7 mouse cellular contexts compared by ENCODE assay signal in genomic region chr10:69398763-69399590, GRCm38 (mm10). TPM values are rescaled to one million over a fixed set of nuclear protein-coding genes. Genes with fewer than 3 reads are reported as not detected.
DNase-seq lines count a peak whose midpoint lies in the region; ATAC-seq and TF ChIP-seq lines count a peak whose summit lies in the region.

TSS of gene Ank3 (plus strand) at chr10:69398773.

- peaks cover 4% of the 10 kb centered on the region for H3K4me1 ChIP-seq in ES-Bruce4 (ENCODE audit: control insufficient read depth, insufficient read depth, low read length)
- H3K4me1 ChIP-seq in forebrain, embryonic 15.5 days: peaks cover 27% of the 10 kb centered on the region
- H3K4me1 ChIP-seq in hindbrain, embryonic 12.5 days: peaks cover 26% of the 10 kb centered on the region
- peaks cover 27% of the 10 kb centered on the region for H3K4me1 ChIP-seq in midbrain, embryonic 10.5 days

- peak within 1 kb of the TSS; percentile 98 for H3K4me2 ChIP-seq in forebrain, embryonic 15.5 days (replicated peaks)
- H3K4me2 ChIP-seq in hindbrain, embryonic 12.5 days (replicated peaks): peak within 1 kb of the TSS; percentile 96

- peak; percentile 59 for ATAC-seq in forebrain, embryonic 15.5 days (replicated peaks)
- ATAC-seq in hindbrain, embryonic 12.5 days (ENCODE audit: low FRiP score): peak; percentile 65

- DNase-seq in adrenal gland, adult 18-20 months (ENCODE audit: low spot score in 2 of 2): peak; percentile 8 to 25
- DNase-seq in left cerebral cortex, postnatal 14 days (ENCODE audit: low spot score in 2 of 2): no peak
- DNase-seq in midbrain, embryonic 10.5 days (ENCODE audit: low spot score): peak; percentile 45
- peak; percentile 10 for DNase-seq in thymus, postnatal 14 days

- WGBS in forebrain, embryonic 15.5 days: under 1% methylated on average over 68 of the region's 77 CpGs
- WGBS in hindbrain, embryonic 12.5 days: under 1% methylated on average over 73 of the region's 77 CpGs
- under 1% methylated on average over 72 of the region's 77 CpGs for WGBS in midbrain, embryonic 10.5 days

- no peak within 1 kb of the TSS for H3K27ac ChIP-seq in ES-Bruce4 (ENCODE audit: insufficient read depth, low read length)
- no peak within 1 kb of the TSS for H3K27ac ChIP-seq in forebrain, embryonic 15.5 days (replicated peaks)
- H3K27ac ChIP-seq in hindbrain, embryonic 12.5 days: no peak within 1 kb of the TSS
- H3K27ac ChIP-seq in midbrain, embryonic 10.5 days (replicated peaks): peak within 1 kb of the TSS; percentile 42; the same call in 1 of the 2 replicates

- H3K27me3 ChIP-seq in ES-Bruce4 (ENCODE audit: control insufficient read depth, insufficient read depth, low read length, poor library complexity, severe bottlenecking): peaks cover 5% of the 10 kb centered on the region; the same call in 1 of the 2 replicates
- peaks cover 38% of the 10 kb centered on the region for H3K27me3 ChIP-seq in forebrain, embryonic 15.5 days
- H3K27me3 ChIP-seq in hindbrain, embryonic 12.5 days: peaks cover 63% of the 10 kb centered on the region
- H3K27me3 ChIP-seq in midbrain, embryonic 10.5 days (ENCODE audit: low read depth, poor library complexity, severe bottlenecking): peaks cover 78% of the 10 kb centered on the region

- no peak for TF ChIP-seq CTCF in ES-Bruce4 (IDR thresholded peaks at IDR 0.05; ENCODE audit: low read depth, low read length)

- no peak for TF ChIP-seq EP300 in ES-Bruce4 (IDR thresholded peaks at IDR 0.05; ENCODE audit: insufficient read depth, low read depth, low read length)

- no peaks in the 10 kb centered on the region for H3K36me3 ChIP-seq in ES-Bruce4 (ENCODE audit: control insufficient read depth, insufficient read depth, low read length, poor library complexity, severe bottlenecking)
- no peaks in the 10 kb centered on the region for H3K36me3 ChIP-seq in forebrain, embryonic 15.5 days
- no peaks in the 10 kb centered on the region for H3K36me3 ChIP-seq in hindbrain, embryonic 12.5 days
- no peaks in the 10 kb centered on the region for H3K36me3 ChIP-seq in midbrain, embryonic 10.5 days

- H3K9ac ChIP-seq in ES-Bruce4 (ENCODE audit: low read depth, poor library complexity, severe bottlenecking): peak within 1 kb of the TSS; percentile 91
- peak within 1 kb of the TSS; percentile 38 for H3K9ac ChIP-seq in forebrain, embryonic 15.5 days (replicated peaks)
- H3K9ac ChIP-seq in hindbrain, embryonic 12.5 days: peak within 1 kb of the TSS; percentile 46

- no peaks in the 10 kb centered on the region for H3K9me3 ChIP-seq in ES-Bruce4 (replicated peaks; ENCODE audit: control insufficient read depth, insufficient read depth, low read length, poor library complexity, severe bottlenecking)
- H3K9me3 ChIP-seq in forebrain, embryonic 15.5 days: no peaks in the 10 kb centered on the region
- H3K9me3 ChIP-seq in hindbrain, embryonic 12.5 days (replicated peaks): no peaks in the 10 kb centered on the region
- H3K9me3 ChIP-seq in midbrain, embryonic 10.5 days (replicated peaks): no peaks in the 10 kb centered on the region

- intact Hi-C loops in left cerebral cortex, postnatal 14 days (cut with DNase I): no loop called here

- H3K4me3 ChIP-seq in ES-Bruce4 (ENCODE audit: low read depth, low read length): peak within 1 kb of the TSS; percentile 88
- peak within 1 kb of the TSS; percentile 59 for H3K4me3 ChIP-seq in forebrain, embryonic 15.5 days
- peak within 1 kb of the TSS; percentile 63 for H3K4me3 ChIP-seq in hindbrain, embryonic 12.5 days
- H3K4me3 ChIP-seq in midbrain, embryonic 10.5 days: peak within 1 kb of the TSS; percentile 79

- no peak for TF ChIP-seq POLR2A in ES-Bruce4 (IDR thresholded peaks at IDR 0.05; ENCODE audit: insufficient read depth, low read length)

RNA-seq across cellular contexts. Expression of gene Ank3, which starts in this region (rescaled TPM):
- 52.3 and 61.0 TPM in 2 replicates for polyA plus RNA-seq in ES-Bruce4 (2011; ENCODE audit: insufficient read depth, insufficient read length, low read depth, missing spikeins)
- 10 to 100 TPM; 10.1 to 11.7 TPM for total RNA-seq in adrenal gland, adult 18-20 months (2021)
- 89.2 and 91.2 TPM in 2 replicates for polyA plus RNA-seq in forebrain, embryonic 15.5 days (2015; fragmentation: Nextera tagmentation; extraction: Ambion mirVana)
- 91.0 and 110 TPM in 2 replicates for polyA plus RNA-seq in hindbrain, embryonic 12.5 days (2016; fragmentation: Nextera tagmentation; extraction: Ambion mirVana)
- total RNA-seq in left cerebral cortex, postnatal 14 days (2021): 100 to 1,000 TPM; 533 to 540 TPM
- 34.9 and 45.6 TPM in 2 replicates for polyA plus RNA-seq in midbrain, embryonic 10.5 days (2016; fragmentation: Nextera tagmentation; extraction: Ambion mirVana)

Comparison
In these comparisons a context has a peak if more than half of its experiments do, and no peak if none do; other contexts are left out.
1. RNA of gene Ank3 (total RNA-seq): 533 to 540 TPM in left cerebral cortex, postnatal 14 days; 10.1 to 11.7 TPM in adrenal gland, adult 18-20 months; every median in the first group is over 10 times any median in the second.
2. H3K9ac ChIP-seq: peak in every context shown above with its lines; median percentile 91 in ES-Bruce4; 46 in hindbrain, embryonic 12.5 days; 38 in forebrain, embryonic 15.5 days.
3. DNase-seq: peak in adrenal gland, adult 18-20 months (2 of 2), midbrain, embryonic 10.5 days (single experiment) and thymus, postnatal 14 days (single experiment); none in left cerebral cortex, postnatal 14 days (0 of 2).
4. Peak in every context shown above with its lines, with median percentiles within 50 percentile points of each other: H3K4me3 ChIP-seq.